Mouse (Mus musculus) myocyte (in vitro differentiated cells): Measurements from ENCODE around the gene Pgls.

Experiments
- E2F4 ChIP-seq: IDR thresholded peaks from one replicate; pipeline ENCODE4 v1.6.1; 2011; ENCODE audit warnings: mild to moderate bottlenecking, control low read depth, moderate library complexity; ENCODE audit not compliant: insufficient read depth
- MAX ChIP-seq: IDR thresholded peaks from one replicate; pipeline ENCODE4 v1.6.1; 2011; ENCODE audit warnings: low read depth, mild to moderate bottlenecking, control low read depth
- MYOD1 ChIP-seq, 3 experiments: IDR thresholded peaks; one replicate each; pipeline ENCODE4 v1.6.1; 2011; ENCODE audit warnings: control low read depth in 2 of 3, low read depth in 2 of 3, mild to moderate bottlenecking in 2 of 3, moderate library complexity in 1 of 3; ENCODE audit not compliant: insufficient read length in 2 of 3, control insufficient read depth in 1 of 3
- POLR2A ChIP-seq: IDR thresholded peaks from one replicate; pipeline ENCODE4 v1.6.1; 2011; ENCODE audit warnings: low read depth, mild to moderate bottlenecking, control low read depth, moderate library complexity; ENCODE audit not compliant: insufficient read length
- POLR2AphosphoS2 ChIP-seq: IDR thresholded peaks from one replicate; pipeline ENCODE4 v1.6.1; 2011; ENCODE audit warnings: low read depth, control low read depth; ENCODE audit not compliant: insufficient read length
- SRF ChIP-seq: IDR thresholded peaks from one replicate; pipeline ENCODE4 v1.6.1; 2011; ENCODE audit warnings: low read depth; ENCODE audit not compliant: control insufficient read depth, insufficient read length
- TCF12 ChIP-seq: IDR thresholded peaks from one replicate; pipeline ENCODE4 v1.6.1; 2011; ENCODE audit warnings: mild to moderate bottlenecking, control low read depth; ENCODE audit not compliant: poor library complexity, insufficient read depth, severe bottlenecking
- USF1 ChIP-seq: IDR thresholded peaks from one replicate; pipeline ENCODE4 v1.6.1; 2011; ENCODE audit warnings: low read depth, mild to moderate bottlenecking, control low read depth, moderate library complexity

- no peak for TF ChIP-seq POLR2A
- TF ChIP-seq MAX: no peak
- TF ChIP-seq POLR2AphosphoS2: no peak
- no peak for TF ChIP-seq MYOD1 (IDR thresholded peaks at IDR 0.05; ENCODE audit: control insufficient read depth in 1 of 3, insufficient read length in 2 of 3, low read depth in 2 of 3)
- TF ChIP-seq TCF12: no peak
- no peak for TF ChIP-seq E2F4
- TF ChIP-seq USF1: no peak
- TF ChIP-seq SRF: no peak
Observed at GRCm38 (mm10) chr8:71596384-71596783, 4.4 kb downstream of the Pgls start.
